Mouse (Mus musculus) urinary bladder, postnatal 36 days (tissue): ENCODE results near the gene Sort1.
"Not testable (repeated sequence)": the region's sequence is repeated elsewhere in the genome, so short reads cannot be mapped to it uniquely, and the experiment has no call there.

Experiments used
- DNase-seq, 2 experiments: peaks; one replicate each; pipeline ENCODE4 v3.0.0; 2022; ENCODE audit warnings: low spot score in 2 of 2, mixed read lengths in 1 of 2

Sort1 gene

DNA sequence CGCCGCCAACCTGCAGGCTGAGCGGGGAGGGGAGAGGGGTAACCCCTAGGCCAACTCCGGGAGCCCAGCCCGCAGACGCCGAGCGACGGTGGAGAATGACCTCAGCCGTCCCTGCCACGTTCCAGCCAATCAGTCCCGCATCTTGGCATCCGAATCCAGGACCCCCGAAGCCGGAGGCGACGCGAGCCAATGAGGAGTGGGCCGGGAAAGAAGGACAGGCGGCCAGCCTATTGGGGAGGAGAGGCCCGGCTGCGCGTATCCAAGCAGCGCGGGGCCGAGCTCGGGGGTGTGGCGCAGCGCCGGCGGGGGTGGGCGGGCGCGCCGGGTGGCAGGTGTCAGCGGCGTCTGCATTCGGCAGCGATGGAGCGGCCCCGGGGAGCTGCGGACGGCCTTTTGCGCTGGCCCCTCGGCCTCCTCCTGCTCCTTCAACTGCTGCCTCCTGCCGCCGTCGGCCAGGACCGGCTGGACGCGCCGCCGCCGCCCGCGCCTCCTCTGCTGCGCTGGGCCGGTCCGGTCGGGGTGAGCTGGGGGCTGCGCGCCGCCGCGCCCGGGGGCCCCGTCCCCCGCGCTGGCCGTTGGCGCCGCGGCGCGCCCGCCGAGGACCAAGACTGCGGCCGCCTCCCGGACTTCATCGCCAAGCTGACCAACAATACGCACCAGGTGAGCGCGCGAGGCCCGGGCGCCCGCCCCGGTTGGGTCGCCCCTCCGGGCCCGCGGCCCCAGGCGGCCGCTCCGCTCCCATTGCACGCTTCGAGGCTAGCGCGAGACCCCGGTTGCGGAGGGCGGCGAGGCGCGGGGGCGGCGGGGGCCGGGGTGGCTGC is at the start of gene Sort1:
Gene Sort1, plus strand, starts transcription at position 302 of the 821 bp plus-strand sequence.
- peak in 1 of 2 experiments; percentile 77 for DNase-seq

DNA sequence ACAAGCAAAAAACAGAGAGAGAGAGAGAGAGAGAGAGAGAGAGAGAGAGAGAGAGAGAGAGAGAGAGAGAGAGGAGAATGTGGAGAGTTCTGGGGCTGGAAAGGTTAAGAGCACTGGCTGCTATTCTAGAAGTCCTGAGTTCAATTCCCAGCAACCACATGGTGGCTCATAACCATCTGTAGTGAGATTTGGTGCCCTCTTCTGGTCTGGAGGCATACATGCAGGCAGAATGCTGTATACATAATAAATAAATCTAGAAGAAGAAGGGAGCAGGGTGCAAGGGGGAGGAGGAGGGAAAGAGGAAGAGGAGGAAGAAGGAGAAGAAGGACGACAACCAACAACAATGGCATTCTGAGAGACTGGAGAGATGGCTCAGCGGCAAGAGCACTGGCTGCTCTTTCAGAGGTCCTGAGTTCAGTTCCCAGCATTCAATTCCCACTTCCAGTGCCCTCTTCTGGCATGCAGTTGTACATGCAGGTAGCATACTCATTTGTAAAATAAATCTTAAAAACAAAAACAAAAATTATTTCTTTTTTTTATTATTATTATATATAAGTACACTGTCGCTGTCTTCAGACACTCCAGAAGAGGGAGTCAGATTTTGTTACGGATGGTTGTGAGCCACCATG is 46.3 kb upstream of the Sort1 start:
- not testable (repeated sequence) for DNase-seq

DNA sequence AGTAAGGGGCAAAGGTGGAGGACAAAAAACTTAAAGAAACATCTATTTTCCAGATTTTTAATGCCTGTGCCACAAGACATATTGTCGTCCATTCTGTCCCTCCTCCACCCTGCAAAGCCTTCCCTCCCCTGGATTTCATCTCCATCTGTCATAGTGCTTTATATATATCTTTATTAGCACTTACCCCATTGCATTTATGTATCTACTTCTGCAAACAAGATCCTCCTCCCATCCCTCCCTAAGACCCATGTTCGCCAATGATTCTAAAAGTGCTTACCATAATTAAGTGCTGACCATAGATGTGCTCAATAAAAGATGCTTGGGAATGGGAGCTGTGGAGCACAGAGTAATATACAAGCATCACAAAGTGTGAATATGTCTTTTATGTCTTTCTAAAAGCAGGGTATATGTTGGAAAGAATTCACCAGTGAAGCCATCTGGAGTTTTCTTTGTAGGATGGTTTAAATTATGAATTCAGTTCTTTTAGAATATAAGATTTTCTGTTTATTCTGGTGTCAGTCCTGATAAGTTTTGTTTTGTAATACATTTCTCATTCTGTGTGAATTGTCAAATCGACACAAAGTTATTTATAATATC is 42.5 kb upstream of the Sort1 start:
- DNase-seq, result no peak

DNA sequence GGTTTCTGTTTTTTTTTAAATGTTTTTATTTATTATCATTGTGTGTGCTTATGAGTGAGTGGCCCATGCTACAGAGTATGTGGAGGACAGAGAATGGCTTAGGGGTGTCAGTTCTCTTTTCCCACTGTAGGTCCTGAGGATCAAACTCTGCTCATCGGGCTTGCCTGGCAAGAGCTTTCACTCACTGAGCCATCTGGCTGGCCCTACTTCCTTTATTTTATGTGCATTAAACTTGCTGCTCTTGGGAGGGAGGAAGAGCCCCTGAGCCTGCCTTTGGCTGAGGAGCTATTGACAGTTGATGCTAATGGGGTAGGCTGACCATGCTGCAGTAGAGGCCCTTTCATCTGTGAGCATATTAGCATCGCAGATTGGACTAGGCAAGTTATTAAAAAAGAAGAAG is 37.0 kb upstream of the Sort1 start:
- no peak for DNase-seq

DNA sequence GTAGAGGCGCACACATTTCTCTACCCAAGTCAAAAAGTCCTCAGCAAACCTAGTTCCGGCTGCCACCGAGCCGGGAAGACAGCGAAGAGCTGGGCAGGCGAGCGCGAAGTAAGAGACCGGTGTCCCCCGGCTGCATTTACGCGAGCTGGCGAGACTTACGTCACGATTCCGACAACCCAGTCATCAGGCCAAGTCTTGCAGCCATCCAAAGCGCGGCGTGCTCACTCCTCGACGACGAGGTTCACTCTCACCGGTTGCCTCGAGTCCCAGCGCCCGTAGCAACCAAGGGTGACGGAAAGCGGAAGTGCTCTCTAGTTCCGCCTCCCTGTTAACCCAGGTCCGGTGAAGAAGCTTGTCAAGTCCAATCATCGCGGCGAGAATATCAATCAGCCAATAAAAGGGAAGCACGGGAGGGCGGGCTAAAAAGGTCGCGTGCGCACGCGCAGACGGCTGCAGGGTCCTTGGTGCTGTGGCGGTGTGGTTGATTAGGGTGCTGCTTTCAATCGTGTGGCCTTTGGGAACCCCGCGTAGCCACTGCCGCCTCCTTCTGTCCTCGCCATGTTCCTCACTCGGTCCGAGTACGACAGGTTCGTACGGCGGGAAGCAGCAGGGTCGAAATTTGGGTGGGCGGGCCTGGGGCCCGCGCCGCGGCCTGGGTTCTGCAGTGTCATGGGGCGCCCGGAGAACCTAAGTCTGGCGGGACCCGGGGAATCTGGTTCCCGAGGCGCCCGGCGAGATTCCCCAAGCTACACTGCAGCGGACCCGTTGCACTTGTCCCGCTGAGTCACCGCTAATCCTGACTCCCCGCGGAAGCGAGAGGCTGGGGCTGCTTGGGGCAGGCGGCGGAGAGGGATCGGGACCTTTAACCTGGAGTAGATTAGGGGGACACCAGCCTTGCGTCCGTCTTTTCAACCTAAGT is 26.9 kb upstream of the Sort1 start, which contains the start of gene Psma5:
Gene Psma5, plus strand, starts transcription at position 208 of the 919 bp plus-strand sequence.
- peak; percentile 86 to 95 for DNase-seq

DNA sequence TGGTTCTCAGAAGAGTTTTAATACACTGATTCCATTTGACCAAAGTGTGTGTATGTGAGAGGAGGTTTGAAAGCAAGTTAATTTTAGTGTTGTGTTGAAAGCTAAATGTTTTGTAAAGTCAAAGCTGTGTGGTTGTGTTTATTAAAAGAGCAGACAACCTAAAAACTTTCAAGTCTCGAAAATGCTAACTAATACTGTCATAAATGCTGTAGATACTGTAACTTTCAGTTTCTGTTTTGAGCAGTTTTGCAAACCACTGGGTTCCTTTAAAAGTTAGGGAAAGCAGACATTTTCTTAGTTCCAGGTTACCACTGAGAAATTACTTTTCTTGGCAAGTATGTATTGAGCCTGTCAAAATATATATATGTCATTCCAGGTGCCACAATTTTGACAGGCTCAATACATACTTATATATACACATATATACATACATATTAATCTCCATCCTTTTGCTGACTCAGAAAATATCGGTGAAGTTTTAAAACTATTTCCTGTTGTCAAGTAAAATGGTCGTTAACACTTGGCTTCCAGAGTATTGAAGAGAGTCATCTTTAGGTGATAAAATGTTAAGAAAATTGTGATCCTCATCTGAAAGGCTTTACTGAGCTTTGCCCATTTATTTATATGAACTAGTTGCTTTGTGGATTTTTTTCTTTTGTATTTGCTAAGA is 25.9 kb upstream of the Sort1 start:
- DNase-seq, result no peak

DNA sequence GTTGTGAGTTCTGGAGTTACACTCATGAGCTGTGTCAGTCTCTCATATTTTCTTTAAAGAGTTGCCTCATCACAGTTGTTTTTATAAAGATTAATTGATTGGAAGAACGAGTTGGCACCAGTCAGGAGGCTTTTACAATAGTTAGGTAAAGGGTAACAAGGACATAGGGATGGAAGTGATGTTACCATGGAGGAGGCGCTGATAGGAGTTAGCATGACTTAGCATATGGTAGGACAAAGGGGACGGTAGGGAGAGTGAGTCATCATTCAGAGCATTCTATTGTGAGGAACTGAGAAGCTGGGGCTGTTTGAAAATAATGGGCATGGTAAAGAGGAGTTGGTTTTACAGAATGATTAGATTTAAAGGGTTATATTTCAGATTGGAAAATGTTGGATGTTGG is 24.6 kb upstream of the Sort1 start:
- DNase-seq, result no peak

DNA sequence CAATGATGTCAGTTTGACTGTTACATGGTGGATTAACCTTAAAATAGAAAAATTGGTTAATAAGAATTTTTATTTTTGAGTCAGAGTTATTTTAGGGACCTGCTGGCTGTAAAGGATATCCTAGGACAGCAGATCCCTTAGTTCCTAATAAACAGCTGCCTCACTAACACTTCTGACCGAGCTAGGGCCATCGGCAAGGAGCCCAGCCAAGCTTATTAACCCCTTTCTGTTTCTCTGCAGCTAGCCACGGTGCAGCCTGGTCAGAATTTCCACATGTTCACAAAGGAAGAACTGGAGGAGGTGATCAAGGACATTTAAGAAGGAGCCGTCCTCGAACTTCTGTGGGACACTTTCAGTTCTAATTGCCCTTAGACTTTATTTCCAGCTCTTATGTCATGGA is 4.4 kb upstream of the Sort1 start:
- not testable (repeated sequence) for DNase-seq

DNA sequence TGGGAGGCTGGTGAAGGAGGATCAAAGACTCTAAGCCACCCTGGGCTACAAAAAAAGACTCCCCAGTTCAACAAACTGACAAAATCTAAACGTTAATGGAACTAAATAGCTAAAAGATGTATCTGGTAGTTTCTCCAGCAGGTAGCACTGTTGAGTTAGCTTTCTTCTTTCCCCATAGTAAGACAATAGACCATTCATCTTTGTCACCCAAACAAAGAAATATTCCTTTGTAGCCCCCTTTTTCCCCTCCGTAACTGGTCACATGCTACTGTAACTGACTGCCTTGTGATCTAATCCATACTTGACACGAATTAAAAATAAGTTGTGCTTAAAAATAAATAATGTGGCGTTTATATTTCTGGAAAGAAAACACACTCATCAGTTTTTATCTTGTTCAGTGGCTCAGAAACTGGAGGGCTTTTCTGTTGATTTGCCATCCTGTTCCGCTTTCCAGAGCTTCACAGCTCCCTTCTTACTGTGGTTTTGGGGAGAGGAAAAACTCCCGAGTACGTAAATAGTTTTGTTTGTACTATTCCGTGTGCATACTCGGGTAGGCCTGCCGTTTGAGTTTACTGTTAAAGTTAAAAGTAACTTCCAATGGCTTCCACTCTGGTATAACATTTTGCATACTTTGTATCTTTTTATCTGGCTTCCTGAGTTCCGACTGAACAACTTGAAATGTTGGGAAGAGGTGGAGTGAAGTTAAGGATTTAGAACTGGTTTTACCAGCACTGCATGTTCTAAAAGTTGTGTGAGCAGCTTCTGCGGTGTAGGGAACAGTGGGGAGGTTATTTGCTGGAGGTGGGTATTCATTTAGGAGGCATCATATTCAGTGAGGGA is 1.3 kb upstream of the Sort1 start:
- no peak for DNase-seq

DNA sequence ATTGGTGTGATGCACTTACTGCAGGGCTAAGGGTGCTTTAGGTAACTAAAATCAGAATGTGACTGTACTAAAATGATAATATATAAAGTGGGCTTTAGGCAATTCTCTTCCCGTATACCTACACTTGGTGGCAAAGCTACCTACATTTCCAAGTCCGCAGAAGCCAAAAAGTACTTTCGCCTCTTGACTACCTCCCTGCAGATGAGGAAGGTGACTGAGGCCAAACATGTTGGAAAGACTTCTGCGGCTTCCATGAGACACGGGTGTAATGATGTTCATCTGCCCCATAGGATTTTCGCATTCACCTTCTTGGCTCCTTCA is 681 bp upstream of the Sort1 start:
- DNase-seq, result no peak

DNA sequence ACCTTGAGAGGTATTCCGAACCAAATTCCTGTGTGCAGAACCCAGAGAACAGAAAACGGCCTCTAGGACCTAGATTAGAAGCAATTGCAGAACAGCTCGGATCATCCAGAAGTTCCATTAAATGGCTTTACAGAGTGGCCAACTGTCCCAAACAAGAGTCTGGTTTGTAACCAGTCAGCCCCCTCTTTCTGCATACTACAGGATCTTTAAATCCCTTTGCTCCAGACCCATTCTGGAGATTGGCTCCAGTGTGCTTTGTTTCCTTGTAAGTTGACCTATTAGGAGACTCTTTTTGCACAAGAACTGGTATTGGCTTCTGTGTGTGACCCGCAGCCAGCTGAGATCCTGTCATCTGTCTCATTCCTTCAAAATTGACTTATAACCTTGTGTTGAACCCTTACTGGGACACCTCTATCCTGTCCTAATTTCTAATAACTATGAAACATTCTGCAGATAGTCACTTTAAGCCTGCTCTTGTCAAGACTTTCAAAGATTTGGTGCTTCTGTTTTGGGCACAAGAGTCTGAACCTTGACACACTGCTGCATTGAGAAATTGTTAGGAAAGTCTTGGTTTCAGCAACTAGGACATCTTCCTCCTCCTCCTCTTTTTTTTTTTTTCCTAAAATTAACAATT is 1.3 kb downstream of the Sort1 start:
- DNase-seq, result no peak

DNA sequence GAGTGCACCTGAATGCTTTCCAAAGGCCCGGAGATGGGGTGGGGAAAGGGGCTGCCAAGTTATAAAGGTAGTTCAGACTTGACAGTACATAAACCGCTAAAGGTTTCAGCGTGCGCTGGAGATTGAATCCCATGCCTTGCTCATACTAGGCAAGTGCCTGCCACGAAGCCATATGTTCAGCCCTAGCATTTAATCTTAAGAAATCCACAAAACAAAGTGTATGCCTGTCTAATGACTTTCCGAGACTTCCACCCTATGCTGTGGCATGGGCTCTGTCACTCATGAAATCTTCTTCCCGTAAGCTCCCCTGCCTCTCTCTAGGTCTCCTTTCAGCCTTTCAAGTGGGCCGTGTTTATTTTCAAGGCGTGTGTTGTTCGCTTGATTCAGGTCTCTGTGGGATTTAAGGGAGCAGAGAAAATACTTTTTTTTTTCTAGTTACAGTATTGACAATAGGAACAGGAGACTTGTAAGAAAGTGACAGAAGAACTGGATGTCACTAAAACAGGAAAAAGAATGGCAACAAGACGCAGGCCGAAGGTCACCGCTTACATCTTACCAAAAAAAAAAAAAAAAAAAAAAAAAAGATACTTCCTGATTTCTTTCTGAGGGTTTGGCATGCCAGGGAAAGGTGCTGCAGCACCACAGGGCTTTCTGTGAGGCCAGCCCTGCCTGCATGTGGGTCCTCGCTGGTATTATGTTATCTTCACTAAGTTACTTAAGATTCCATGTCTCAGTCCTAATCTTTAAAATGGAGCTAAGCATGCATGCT is 3.0 kb downstream of the Sort1 start:
- DNase-seq, result no peak

DNA sequence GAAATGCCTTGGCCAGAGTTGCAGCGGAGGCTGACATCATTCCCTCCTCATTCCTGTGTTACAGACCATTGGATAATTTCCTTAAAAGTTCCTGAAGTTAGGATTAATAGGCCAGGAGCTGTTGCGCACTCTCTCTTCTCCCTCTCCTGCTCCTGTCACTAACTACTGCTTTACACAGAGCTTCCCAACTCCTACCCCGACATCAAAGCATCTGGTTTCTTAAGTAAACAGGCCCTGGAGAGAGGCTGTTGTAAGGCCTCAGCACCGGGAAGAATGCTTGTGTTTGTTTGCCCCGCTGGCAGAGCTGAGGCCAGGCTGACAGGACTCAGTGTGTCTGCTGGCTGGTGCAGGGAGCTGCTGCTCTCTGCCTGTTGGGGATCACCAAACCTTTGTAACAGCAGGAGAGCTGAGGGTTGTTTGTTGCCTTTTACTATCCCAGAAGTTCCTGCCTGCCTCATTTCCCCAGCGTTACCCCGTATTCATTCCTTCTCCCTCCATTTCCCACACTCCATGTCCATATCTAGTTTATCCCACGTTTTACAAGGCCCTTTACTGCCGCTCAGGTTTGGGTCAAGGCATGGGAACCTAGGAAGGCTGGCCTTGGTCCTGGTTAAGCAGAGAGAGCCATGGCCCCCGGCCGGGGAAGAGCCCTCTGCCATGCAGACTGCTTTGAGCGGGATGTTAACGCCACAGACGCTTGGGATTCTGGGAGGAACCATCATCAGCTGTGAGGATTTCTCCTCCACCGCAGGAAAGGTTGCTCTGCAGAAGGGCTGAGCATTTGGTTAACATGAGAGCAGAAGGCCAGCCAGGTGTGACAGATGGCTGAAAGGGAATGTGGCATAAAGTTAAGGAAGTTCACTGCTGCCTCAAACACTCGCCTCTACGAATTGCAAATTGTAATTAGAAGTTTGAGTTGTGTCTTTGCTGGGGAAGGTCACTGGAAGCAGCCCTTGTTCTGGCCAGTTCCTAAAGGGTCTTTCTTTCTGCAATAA is 4.2 kb downstream of the Sort1 start:
- DNase-seq, result no peak

DNA sequence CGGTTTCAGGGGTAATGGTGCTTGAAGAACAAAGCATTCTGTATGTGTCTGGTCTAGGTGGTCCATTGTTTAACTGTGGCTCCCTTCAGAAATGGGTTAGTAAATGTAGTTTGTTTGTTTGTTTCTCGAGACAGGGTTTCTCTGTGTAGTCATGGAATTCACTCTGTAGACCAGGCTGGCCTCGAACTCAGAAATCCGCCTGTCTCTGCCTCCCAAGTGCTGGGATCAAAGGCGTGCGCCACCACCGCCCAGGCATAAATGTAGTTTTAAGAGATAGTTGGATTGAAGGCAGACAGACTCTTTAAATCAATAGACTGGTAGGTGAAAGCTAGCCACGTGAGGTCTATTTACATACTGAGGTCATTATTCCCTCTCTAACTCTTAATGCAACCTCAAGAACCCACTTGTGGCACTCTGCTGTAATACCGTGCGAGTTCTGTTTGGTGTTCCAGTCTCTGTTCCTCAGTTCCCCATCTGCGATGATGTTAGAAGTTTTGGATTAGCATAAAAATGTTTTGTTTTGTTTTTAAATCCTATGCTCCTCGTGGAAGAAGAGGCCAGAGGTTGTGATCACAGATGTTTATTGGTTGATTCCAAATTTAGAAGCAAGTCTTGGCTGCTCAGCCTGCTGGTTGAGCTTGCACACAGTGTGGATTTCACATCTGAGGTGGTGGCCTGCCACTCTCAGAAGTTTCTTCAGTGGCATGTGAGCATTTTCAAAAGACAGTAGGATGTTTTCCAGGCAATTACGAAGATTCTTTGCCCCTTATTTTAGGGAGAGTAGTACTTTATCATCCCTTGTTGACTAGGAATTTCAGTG is 5.6 kb downstream of the Sort1 start:
- DNase-seq, result no peak

DNA sequence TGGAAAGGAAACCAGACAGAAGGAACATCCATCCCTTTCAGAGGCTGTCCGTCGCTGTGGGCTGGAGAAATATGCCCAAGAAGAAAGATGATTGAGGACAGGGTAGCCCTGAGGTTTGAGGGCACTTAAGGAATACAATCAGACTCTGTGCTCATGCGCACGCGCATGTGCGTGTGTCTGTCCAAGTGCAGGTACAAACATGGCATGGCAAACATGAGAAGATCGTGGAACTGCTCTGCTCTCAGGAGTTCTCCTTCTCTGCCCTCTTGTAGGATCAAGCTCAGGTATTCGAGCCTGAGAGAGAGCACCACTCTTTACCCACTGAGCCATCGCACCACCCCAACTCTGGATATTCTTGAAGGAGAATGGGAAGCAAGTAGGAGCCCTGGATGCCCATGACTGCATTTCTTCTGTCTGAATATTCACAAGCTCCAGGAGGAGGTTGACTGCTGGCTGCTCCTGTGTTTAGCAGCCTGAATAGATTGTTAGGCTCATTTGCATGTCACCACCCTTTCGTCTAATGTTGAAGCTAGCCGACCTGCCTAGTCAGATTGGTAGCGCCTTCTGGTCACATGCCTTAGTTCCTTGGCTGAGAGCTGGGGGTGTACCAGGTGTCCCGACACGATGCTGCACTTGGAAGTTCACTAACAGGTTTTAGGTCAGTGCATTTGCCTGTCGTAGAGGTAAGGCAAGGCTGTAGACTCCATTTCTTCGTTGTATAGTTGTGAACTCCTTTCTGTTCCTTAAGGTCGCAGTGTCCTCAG is 7.3 kb downstream of the Sort1 start:
- no peak for DNase-seq

DNA sequence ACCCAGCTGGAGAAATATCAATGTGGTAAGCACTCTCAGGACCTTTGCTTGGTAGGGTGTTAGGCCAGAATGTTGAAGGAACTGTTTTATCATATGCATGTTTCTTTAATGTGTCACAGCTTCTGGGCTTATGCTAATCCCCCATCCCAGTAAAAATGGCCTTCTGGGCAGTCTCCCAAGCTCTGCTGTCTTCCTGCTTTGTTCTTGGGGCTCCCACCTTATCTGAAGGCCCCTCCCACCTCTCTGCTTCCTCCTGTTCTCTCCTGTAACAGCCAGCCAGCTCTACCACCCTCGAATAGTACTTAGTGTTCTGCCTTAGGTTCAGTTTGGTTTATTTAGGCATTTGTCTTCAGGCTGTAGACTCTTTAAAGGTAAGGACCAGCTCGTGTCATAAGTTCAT is 10.5 kb downstream of the Sort1 start:
- no peak for DNase-seq
